Mouse (Mus musculus): ENCODE measurements around the gene Tmem269. TPM values are rescaled to one million over a fixed set of nuclear protein-coding genes. Genes with fewer than 3 reads are reported as not detected.

Tmem269 gene
- polyA plus RNA-seq, 1 experiment from 2014 or later: 0.27 TPM

- H3K4me2 ChIP-seq: no peak overlapping the region
- peak; percentile 64 for ATAC-seq (replicated peaks)
- 19% methylated on average over 13 of the region's 13 CpGs for WGBS
- peak overlapping the region; percentile 32; the same call in 1 of the 2 replicates for H3K27ac ChIP-seq
- no peak overlapping the region for H3K4me3 ChIP-seq
- peaks cover 11% of the 10 kb centered on the region; the same call in 1 of the 2 replicates for H3K36me3 ChIP-seq (replicated peaks)
- H3K27me3 ChIP-seq (replicated peaks): no peaks in the 10 kb centered on the region
- peaks cover 6% of the 10 kb centered on the region; the same call in 1 of the 2 replicates for H3K4me1 ChIP-seq
- no peak overlapping the region for H3K9ac ChIP-seq
- H3K9me3 ChIP-seq: no peaks in the 10 kb centered on the region
Observed at GRCm38 (mm10) chr4:119247462-119248235, 29.6 kb upstream of the Tmem269 start.

GRCm38 (mm10) chr4:119246688-119247225 lies 28.7 kb upstream of the Tmem269 start:
- Histone ChIP-seq H3K4me2 (no peak overlapping the region), H3K4me3 (no peak overlapping the region), H3K4me1 (peaks cover 6% of the 10 kb centered on the region; the same call in 1 of the 2 replicates), H3K27ac (no peak overlapping the region), H3K9me3 (no peaks in the 10 kb centered on the region), H3K36me3 (replicated peaks) (peaks cover 18% of the 10 kb centered on the region; the same call in 1 of the 2 replicates), H3K27me3 (replicated peaks) (no peaks in the 10 kb centered on the region), H3K9ac (no peak overlapping the region)
- no peak for ATAC-seq (replicated peaks)
- WGBS: 72% methylated on average over 14 of the region's 14 CpGs

- Histone ChIP-seq H3K36me3 (replicated peaks) (peaks cover 25% of the 10 kb centered on the region; the same call in 1 of the 2 replicates), H3K27ac (no peak overlapping the region), H3K4me1 (peaks cover 6% of the 10 kb centered on the region; the same call in 1 of the 2 replicates), H3K27me3 (replicated peaks) (no peaks in the 10 kb centered on the region), H3K4me3 (no peak overlapping the region), H3K9me3 (no peaks in the 10 kb centered on the region), H3K4me2 (no peak overlapping the region), H3K9ac (no peak overlapping the region)
- 65% methylated on average over 9 of the region's 9 CpGs for WGBS
- ATAC-seq (replicated peaks): no peak
Observed at GRCm38 (mm10) chr4:119245961-119246360, 27.9 kb upstream of the Tmem269 start.

GRCm38 (mm10) chr4:119245556-119245955 lies 27.5 kb upstream of the Tmem269 start:
- H3K9ac ChIP-seq: no peak overlapping the region
- WGBS: 63% methylated on average over 7 of the region's 7 CpGs
- ATAC-seq (replicated peaks): no peak

GRCm38 (mm10) chr4:119244468-119245240 lies 26.6 kb upstream of the Tmem269 start:
- Histone ChIP-seq H3K36me3 (replicated peaks) (peaks cover 25% of the 10 kb centered on the region; the same call in 1 of the 2 replicates), H3K27me3 (replicated peaks) (no peaks in the 10 kb centered on the region), H3K27ac (no peak overlapping the region), H3K9ac (no peak overlapping the region), H3K9me3 (no peaks in the 10 kb centered on the region), H3K4me3 (no peak overlapping the region), H3K4me2 (no peak overlapping the region), H3K4me1 (peaks cover 6% of the 10 kb centered on the region; the same call in 1 of the 2 replicates)
- WGBS: 83% methylated on average over 22 of the region's 22 CpGs
- no peak for ATAC-seq (replicated peaks)

More at GRCm38 (mm10) chr4:119245556-119245955, 27.5 kb upstream of the Tmem269 start:
- Histone ChIP-seq H3K36me3 (replicated peaks) (peaks cover 25% of the 10 kb centered on the region; the same call in 1 of the 2 replicates), H3K27ac (no peak overlapping the region), H3K27me3 (replicated peaks) (no peaks in the 10 kb centered on the region), H3K4me1 (peaks cover 6% of the 10 kb centered on the region; the same call in 1 of the 2 replicates), H3K4me2 (no peak overlapping the region), H3K9me3 (no peaks in the 10 kb centered on the region), H3K4me3 (no peak overlapping the region)

GRCm38 (mm10) chr4:119242571-119242970 lies 24.6 kb upstream of the Tmem269 start:
- H3K4me1 ChIP-seq: peaks cover 6% of the 10 kb centered on the region; the same call in 1 of the 2 replicates
- H3K9ac ChIP-seq: no peak overlapping the region
- WGBS: 93% methylated on average over 12 of the region's 12 CpGs
- H3K4me3 ChIP-seq: no peak overlapping the region
- H3K36me3 ChIP-seq (replicated peaks): peaks cover 21% of the 10 kb centered on the region; the same call in 1 of the 2 replicates
- no peaks in the 10 kb centered on the region for H3K9me3 ChIP-seq
- ATAC-seq (replicated peaks): no peak
- no peaks in the 10 kb centered on the region for H3K27me3 ChIP-seq (replicated peaks)
- H3K4me2 ChIP-seq: no peak overlapping the region
- H3K27ac ChIP-seq: no peak overlapping the region

GRCm38 (mm10) chr4:119241664-119242063 lies 23.6 kb upstream of the Tmem269 start:
- H3K36me3 ChIP-seq (replicated peaks): peaks cover 28% of the 10 kb centered on the region; the same call in 1 of the 2 replicates
- no peaks in the 10 kb centered on the region for H3K27me3 ChIP-seq (replicated peaks)
- H3K9me3 ChIP-seq: no peaks in the 10 kb centered on the region
- H3K27ac ChIP-seq: no peak overlapping the region
- ATAC-seq (replicated peaks): no peak
- peaks cover 5% of the 10 kb centered on the region; the same call in 1 of the 2 replicates for H3K4me1 ChIP-seq
- no peak overlapping the region for H3K4me3 ChIP-seq
- 85% methylated on average over 14 of the region's 14 CpGs for WGBS
- H3K9ac ChIP-seq: no peak overlapping the region
- no peak overlapping the region for H3K4me2 ChIP-seq

- ATAC-seq (replicated peaks): peak; percentile 57
- H3K36me3 ChIP-seq (replicated peaks): peaks cover 31% of the 10 kb centered on the region; the same call in 1 of the 2 replicates
- no peak overlapping the region for H3K4me3 ChIP-seq
- no peaks in the 10 kb centered on the region for H3K9me3 ChIP-seq
- peaks cover 7% of the 10 kb centered on the region for H3K4me1 ChIP-seq
- WGBS: 37% methylated on average over 12 of the region's 12 CpGs
- no peak overlapping the region; the same call in 1 of the 2 replicates for H3K9ac ChIP-seq
- H3K4me2 ChIP-seq: peak overlapping the region; percentile 8; the same call in 1 of the 2 replicates
- no peaks in the 10 kb centered on the region for H3K27me3 ChIP-seq (replicated peaks)
- H3K27ac ChIP-seq: peak overlapping the region; percentile 77
Observed at GRCm38 (mm10) chr4:119239181-119239682, 21.2 kb upstream of the Tmem269 start.

GRCm38 (mm10) chr4:119238661-119239060 lies 20.6 kb upstream of the Tmem269 start:
- no peaks in the 10 kb centered on the region for H3K27me3 ChIP-seq (replicated peaks)
- H3K4me3 ChIP-seq: no peak overlapping the region
- no peak for ATAC-seq (replicated peaks)
- H3K4me1 ChIP-seq: peaks cover 13% of the 10 kb centered on the region
- no peaks in the 10 kb centered on the region for H3K9me3 ChIP-seq
- WGBS: 77% methylated on average over 3 of the region's 3 CpGs
- no peak overlapping the region for H3K27ac ChIP-seq
- H3K36me3 ChIP-seq (replicated peaks): peaks cover 28% of the 10 kb centered on the region; the same call in 1 of the 2 replicates
- H3K9ac ChIP-seq: no peak overlapping the region
- no peak overlapping the region for H3K4me2 ChIP-seq

GRCm38 (mm10) chr4:119234348-119234747 lies 16.3 kb upstream of the Tmem269 start:
- H3K27ac ChIP-seq: no peak overlapping the region
- peak overlapping the region; percentile 58 for H3K4me3 ChIP-seq
- H3K9me3 ChIP-seq: no peaks in the 10 kb centered on the region
- H3K9ac ChIP-seq: no peak overlapping the region
- WGBS: 81% methylated on average over 3 of the region's 3 CpGs
- H3K27me3 ChIP-seq (replicated peaks): no peaks in the 10 kb centered on the region
- peak overlapping the region; percentile 77 for H3K4me2 ChIP-seq
- H3K4me1 ChIP-seq: peaks cover 18% of the 10 kb centered on the region
- peaks cover 10% of the 10 kb centered on the region; the same call in 1 of the 2 replicates for H3K36me3 ChIP-seq (replicated peaks)
- ATAC-seq (replicated peaks): no peak

- H3K4me2 ChIP-seq: peak overlapping the region; percentile 77
- H3K36me3 ChIP-seq (replicated peaks): peaks cover 10% of the 10 kb centered on the region; the same call in 1 of the 2 replicates
- peak overlapping the region; percentile 58 for H3K4me3 ChIP-seq
- peak overlapping the region; percentile 58 for H3K9ac ChIP-seq
- peak overlapping the region; percentile 52 for H3K27ac ChIP-seq
- peak; percentile 10; the same call in 1 of the 2 replicates for ATAC-seq (replicated peaks)
- H3K9me3 ChIP-seq: no peaks in the 10 kb centered on the region
- WGBS: under 1% methylated on average over 36 of the region's 36 CpGs
- no peaks in the 10 kb centered on the region for H3K27me3 ChIP-seq (replicated peaks)
- peaks cover 16% of the 10 kb centered on the region for H3K4me1 ChIP-seq
Observed at GRCm38 (mm10) chr4:119233256-119233901, 15.4 kb upstream of the Tmem269 start.
